Mouse (Mus musculus) embryonic facial prominence, embryonic 14.5 days (tissue): ENCODE data around the gene Arl4d. TPM values are rescaled to one million over a fixed set of nuclear protein-coding genes. Genes with fewer than 3 reads are reported as not detected.

Experiments used
- ATAC-seq: fragments of 200-750 bp; cut with Nextera tagmentation; 2 replicates; pipeline ENCODE4 v1.8.0; 2017; ENCODE audit warnings: low read depth, moderate number of reproducible peaks, moderate TSS enrichment
- DNase-seq: peaks from one replicate; pipeline ENCODE4 v3.0.0-alpha.2; 2015; ENCODE audit warnings: low spot score
- H3K27ac ChIP-seq: fragments of 300-500 bp; sonication (generic); replicated peaks from 2 replicates; pipeline ENCODE4 v1.5.1; 2014; ENCODE audit warnings: low read depth, mild to moderate bottlenecking, low read length, moderate library complexity
- H3K27me3 ChIP-seq: fragments of 300-500 bp; sonication (generic); replicated peaks from 2 replicates; pipeline ENCODE4 v1.6.1; 2014; ENCODE audit warnings: low read length; ENCODE audit not compliant: control insufficient read depth, insufficient read depth
- H3K36me3 ChIP-seq: fragments of 300-500 bp; sonication (generic); 2 replicates; pipeline ENCODE4 v1.6.1; 2014; ENCODE audit warnings: low read length, mixed read lengths; ENCODE audit not compliant: control insufficient read depth, insufficient read depth
- H3K4me1 ChIP-seq: fragments of 300-500 bp; sonication (generic); 2 replicates; pipeline ENCODE4 v1.6.1; 2014; ENCODE audit warnings: antibody characterized with exemption, low read length; ENCODE audit not compliant: control insufficient read depth, insufficient read depth
- H3K4me2 ChIP-seq: fragments of 300-500 bp; sonication (generic); 2 replicates; pipeline ENCODE4 v1.6.1; 2014; ENCODE audit warnings: low read depth, mild to moderate bottlenecking, low read length, moderate library complexity, mixed read lengths
- H3K4me3 ChIP-seq: fragments of 300-500 bp; sonication (generic); 2 replicates; pipeline ENCODE4 v1.5.1; 2014; ENCODE audit warnings: low read depth, mild to moderate bottlenecking, low read length
- H3K9ac ChIP-seq: fragments of 300-500 bp; sonication (generic); 2 replicates; pipeline ENCODE4 v1.6.1; 2014; ENCODE audit warnings: low read depth, mild to moderate bottlenecking, low read length, moderate library complexity, mixed read lengths
- H3K9me3 ChIP-seq: fragments of 300-500 bp; sonication (generic); 2 replicates; pipeline ENCODE4 v1.6.1; 2016; ENCODE audit warnings: low read length; ENCODE audit not compliant: control insufficient read depth
- WGBS: fragments of 180-500 bp; shearing (Covaris S2); extraction: QIAGEN DNeasy Blood & Tissue Kit; methylation state at CpG from one replicate; pipeline ENCODE4 v1.1.7; 2014; 5-methylcytosine and 5-hydroxymethylcytosine counted together
- polyA plus RNA-seq: library from polyadenylated mRNA; unstranded; fragments of >200 nt; fragmentation: Nextera tagmentation; extraction: Ambion mirVana; gene quantifications from 2 replicates; pipeline ENCODE4 v1.2.1, GENCODE M21; 2014

Gene Arl4d
- polyA plus RNA-seq, 1 experiment from 2014 or later, result 4.7 TPM

GRCm38 (mm10) chr11:101695906-101696661 lies 30.7 kb downstream of the Arl4d start:
- H3K9me3 ChIP-seq, result no peaks in the 10 kb centered on the region
- no peaks in the 10 kb centered on the region for H3K36me3 ChIP-seq
- peaks cover 8% of the 10 kb centered on the region; the same call in 1 of the 2 replicates for H3K4me1 ChIP-seq
- H3K4me3 ChIP-seq, result peak overlapping the region; percentile 27
- DNase-seq, result peak; percentile 91
- WGBS, result 3% methylated on average over 20 of the region's 20 CpGs
- H3K27me3 ChIP-seq, result no peaks in the 10 kb centered on the region
- peak overlapping the region; percentile 74 for H3K27ac ChIP-seq
- H3K9ac ChIP-seq, result peak overlapping the region; percentile 47
- peak overlapping the region; percentile 53 for H3K4me2 ChIP-seq
- ATAC-seq, result peak; percentile 89

GRCm38 (mm10) chr11:101697156-101697861 lies 32.0 kb downstream of the Arl4d start:
- H3K4me2 ChIP-seq, result no peak overlapping the region
- no peaks in the 10 kb centered on the region for H3K27me3 ChIP-seq
- H3K4me3 ChIP-seq, result no peak overlapping the region
- 90% methylated on average over 9 of the region's 9 CpGs for WGBS
- H3K9me3 ChIP-seq, result no peaks in the 10 kb centered on the region
- DNase-seq (no peak), ATAC-seq (no peak)
- peak overlapping the region; percentile 18 for H3K27ac ChIP-seq
- H3K36me3 ChIP-seq, result no peaks in the 10 kb centered on the region
- no peak overlapping the region for H3K9ac ChIP-seq
- H3K4me1 ChIP-seq, result peaks cover 8% of the 10 kb centered on the region; the same call in 1 of the 2 replicates

- Histone ChIP-seq H3K4me2 (no peak overlapping the region), H3K9me3 (no peaks in the 10 kb centered on the region), H3K27me3 (no peaks in the 10 kb centered on the region), H3K36me3 (no peaks in the 10 kb centered on the region), H3K27ac (no peak overlapping the region), H3K4me1 (peaks cover 8% of the 10 kb centered on the region; the same call in 1 of the 2 replicates), H3K9ac (no peak overlapping the region), H3K4me3 (no peak overlapping the region)
- ATAC-seq (no peak), DNase-seq (no peak)
These were observed 32.8 kb downstream of the Arl4d start for GRCm38 (mm10) chr11:101698114-101698513.

GRCm38 (mm10) chr11:101699556-101699955 lies 34.2 kb downstream of the Arl4d start:
- DNase-seq (no peak), ATAC-seq (no peak)
- no peaks in the 10 kb centered on the region for H3K9me3 ChIP-seq
- H3K4me1 ChIP-seq, result peaks cover 8% of the 10 kb centered on the region; the same call in 1 of the 2 replicates
- H3K36me3 ChIP-seq, result no peaks in the 10 kb centered on the region
- H3K27ac ChIP-seq, result no peak overlapping the region
- H3K4me3 ChIP-seq, result no peak overlapping the region
- no peaks in the 10 kb centered on the region for H3K27me3 ChIP-seq
- 83% methylated on average over 1 of the region's 1 CpGs for WGBS
- no peak overlapping the region for H3K9ac ChIP-seq
- no peak overlapping the region for H3K4me2 ChIP-seq

GRCm38 (mm10) chr11:101699991-101700390 lies 34.6 kb downstream of the Arl4d start:
- DNase-seq, result no peak
- Histone ChIP-seq H3K36me3 (no peaks in the 10 kb centered on the region), H3K9ac (peak overlapping the region; percentile 30; the same call in 1 of the 2 replicates), H3K27me3 (no peaks in the 10 kb centered on the region), H3K4me2 (no peak overlapping the region), H3K9me3 (no peaks in the 10 kb centered on the region), H3K4me3 (no peak overlapping the region), H3K27ac (0 out of 2 replicates have a peak overlapping the region, but pooled peaks have one; percentile 33), H3K4me1 (peaks cover 8% of the 10 kb centered on the region; the same call in 1 of the 2 replicates)
- WGBS, result 40% methylated on average over 7 of the region's 7 CpGs
- ATAC-seq, result no peak

- no peak for ATAC-seq
- Histone ChIP-seq H3K36me3 (no peaks in the 10 kb centered on the region), H3K4me1 (peaks cover 8% of the 10 kb centered on the region; the same call in 1 of the 2 replicates), H3K27ac (0 out of 2 replicates have a peak overlapping the region, but pooled peaks have one; percentile 33), H3K27me3 (no peaks in the 10 kb centered on the region), H3K4me2 (no peak overlapping the region), H3K9ac (peak overlapping the region; percentile 30; the same call in 1 of the 2 replicates), H3K4me3 (no peak overlapping the region), H3K9me3 (no peaks in the 10 kb centered on the region)
- 14% methylated on average over 12 of the region's 12 CpGs for WGBS
- DNase-seq, result peak; percentile 25
These were observed 35.1 kb downstream of the Arl4d start for GRCm38 (mm10) chr11:101700446-101700845.

GRCm38 (mm10) chr11:101704081-101704480 lies 38.7 kb downstream of the Arl4d start:
- Histone ChIP-seq H3K4me3 (no peak overlapping the region), H3K27me3 (no peaks in the 10 kb centered on the region), H3K4me1 (peaks cover 8% of the 10 kb centered on the region; the same call in 1 of the 2 replicates), H3K27ac (no peak overlapping the region), H3K9me3 (no peaks in the 10 kb centered on the region), H3K9ac (no peak overlapping the region), H3K4me2 (no peak overlapping the region), H3K36me3 (no peaks in the 10 kb centered on the region)
- ATAC-seq, result no peak
- 32% methylated on average over 5 of the region's 5 CpGs for WGBS
- DNase-seq, result no peak

- Histone ChIP-seq H3K9ac (no peak overlapping the region), H3K27me3 (no peaks in the 10 kb centered on the region), H3K36me3 (no peaks in the 10 kb centered on the region), H3K4me3 (no peak overlapping the region), H3K4me1 (no peaks in the 10 kb centered on the region), H3K27ac (no peak overlapping the region), H3K4me2 (no peak overlapping the region), H3K9me3 (no peaks in the 10 kb centered on the region)
- WGBS, result 71% methylated on average over 10 of the region's 10 CpGs
- ATAC-seq (no peak; the same call in 1 of the 2 replicates), DNase-seq (no peak)
These were observed 41.6 kb downstream of the Arl4d start for GRCm38 (mm10) chr11:101706764-101707448.
